Mouse (Mus musculus) thymus, postnatal 25 days (tissue): Measurements from ENCODE around the gene Babam1.

ENCODE experiments used
- DNase-seq: peaks from one replicate; pipeline ENCODE4 v3.0.0; 2022

The Babam1 gene

GRCm38 (mm10) chr8:71381421-71381970 lies 15.2 kb upstream of the Babam1 start, which contains the start of gene Nr2f6:
Gene Nr2f6, minus strand, starts transcription at chr8:71381960.
- DNase-seq: peak; percentile 33

GRCm38 (mm10) chr8:71381971-71382961 lies 14.4 kb upstream of the Babam1 start:
- DNase-seq: peak; percentile 72

- no peak for DNase-seq
These were observed 13.3 kb upstream of the Babam1 start for GRCm38 (mm10) chr8:71383396-71383795.

GRCm38 (mm10) chr8:71383860-71384259 lies 12.8 kb upstream of the Babam1 start:
- DNase-seq: no peak

GRCm38 (mm10) chr8:71385212-71385835 lies 11.3 kb upstream of the Babam1 start:
- no peak for DNase-seq

GRCm38 (mm10) chr8:71388267-71388666 lies 8.4 kb upstream of the Babam1 start:
- no peak for DNase-seq

- DNase-seq: no peak
These were observed 5.0 kb upstream of the Babam1 start for GRCm38 (mm10) chr8:71391696-71392095.

- no peak for DNase-seq
These were observed 4.3 kb upstream of the Babam1 start for GRCm38 (mm10) chr8:71392391-71392790.

- DNase-seq: no peak
These were observed 3.8 kb upstream of the Babam1 start for GRCm38 (mm10) chr8:71392871-71393270.

GRCm38 (mm10) chr8:71394481-71394880 lies 2.2 kb upstream of the Babam1 start:
- no peak for DNase-seq

GRCm38 (mm10) chr8:71395071-71395470 lies 1.6 kb upstream of the Babam1 start:
- no peak for DNase-seq

GRCm38 (mm10) chr8:71395629-71396028 lies 1.0 kb upstream of the Babam1 start, which contains the start of gene Ushbp1:
Gene Ushbp1, minus strand, starts transcription at chr8:71395802.
- no peak for DNase-seq

- no peak for DNase-seq
These were observed 1.0 kb downstream of the Babam1 start for GRCm38 (mm10) chr8:71397701-71398100.

GRCm38 (mm10) chr8:71400826-71401225 lies 4.2 kb downstream of the Babam1 start:
- no peak for DNase-seq

- no peak for DNase-seq
These were observed 4.8 kb downstream of the Babam1 start for GRCm38 (mm10) chr8:71401454-71401853.

- DNase-seq: no peak
These were observed 5.8 kb downstream of the Babam1 start for GRCm38 (mm10) chr8:71402446-71402964.

GRCm38 (mm10) chr8:71403107-71403885 lies 6.6 kb downstream of the Babam1 start:
- DNase-seq: no peak

GRCm38 (mm10) chr8:71404011-71404410 lies 7.3 kb downstream of the Babam1 start:
- DNase-seq: no peak

GRCm38 (mm10) chr8:71404951-71405351 lies 8.3 kb downstream of the Babam1 start:
- no peak for DNase-seq

- peak; percentile 99 for DNase-seq
These were observed 8.9 kb downstream of the Babam1 start, which contains the start of gene Ankle1 for GRCm38 (mm10) chr8:71405401-71406098. Gene Ankle1, plus strand, starts transcription at chr8:71406010.
